Mouse (Mus musculus) spleen, adult 2 months (tissue): ENCODE results near the gene Hils1.

Experiments used
- CTCF ChIP-seq: fragments of 200-500 bp; IDR thresholded peaks from 2 replicates; pipeline ENCODE4 v1.5.1; 2011; ENCODE audit warnings: mild to moderate bottlenecking, inconsistent platforms; ENCODE audit not compliant: insufficient read depth, insufficient read length, insufficient replicate concordance; ENCODE audit errors: extremely low read depth
- POLR2A ChIP-seq: fragments of 200-500 bp; IDR thresholded peaks from 2 replicates; pipeline ENCODE4 v1.6.1; 2011; ENCODE audit warnings: low read depth, low read length, inconsistent platforms

- TF ChIP-seq POLR2A = no peak
- TF ChIP-seq CTCF = no peak
Observed at GRCm38 (mm10) chr11:94927771-94928291, 39.6 kb upstream of the Hils1 start.
